Comparison of ENCODE assay signal across 9 mouse cellular contexts in genomic region chr7:121563526-121563925, GRCm38 (mm10).
DNase-seq lines count a peak whose midpoint lies in the region; TF ChIP-seq lines count a peak whose summit lies in the region.
"Had no signal": no experiment of that assay in that cellular context is flagged by ENCODE, and none has a peak within 500 bp of the region (broad histone marks: within the 10 kb centered on the region; RNA-seq: fewer than 3 reads in every experiment).

No protein-coding gene starts in this region.

- no peak overlapping the region for H3K27ac ChIP-seq in heart, embryonic 10.5 days
- H3K27ac ChIP-seq in cortical plate, adult 2 months (ENCODE audit: insufficient read depth, low read length) = no peak overlapping the region
- H3K27ac ChIP-seq: limb, embryonic 12.5 days had no signal

- 28% methylated on average over 5 of the region's 5 CpGs for WGBS in heart, embryonic 10.5 days
- 21% methylated on average over 5 of the region's 5 CpGs for WGBS in large intestine, adult 2 months

- no peaks in the 10 kb centered on the region for H3K4me1 ChIP-seq in heart, embryonic 10.5 days
- no peaks in the 10 kb centered on the region for H3K4me1 ChIP-seq in cortical plate, adult 2 months (ENCODE audit: control insufficient read depth, insufficient read depth, low read length)
- H3K4me1 ChIP-seq: limb, embryonic 12.5 days had no signal

- peak; percentile 39 to 53 for DNase-seq in heart, postnatal 10 days
- DNase-seq in heart, embryonic 10.5 days (ENCODE audit: low spot score) = no peak
- DNase-seq in urinary bladder, adult 18-20 months (ENCODE audit: low spot score in 2 of 2) = peak; percentile 3 to 4
- DNase-seq in urinary bladder, adult 2 months (ENCODE audit: low spot score) = no peak
- DNase-seq in large intestine, adult 2 months (ENCODE audit: low read depth, low spot score) = peak; percentile 11
- DNase-seq in right cerebral cortex, postnatal 14 days = peak; percentile 36
- DNase-seq in testis, postnatal 10 days (ENCODE audit: low spot score) = no peak

- TF ChIP-seq CTCF in cortical plate, adult 2 months (IDR thresholded peaks at IDR 0.05; ENCODE audit: extremely low read depth, insufficient read depth, low read length) = peak; percentile 77

- H3K36me3 ChIP-seq in heart, embryonic 10.5 days = no peaks in the 10 kb centered on the region
- H3K36me3 ChIP-seq: limb, embryonic 12.5 days had no signal

- no peaks in the 10 kb centered on the region for H3K9me3 ChIP-seq in heart, embryonic 10.5 days
- H3K9me3 ChIP-seq: limb, embryonic 12.5 days had no signal

- no peak overlapping the region for H3K4me3 ChIP-seq in heart, embryonic 10.5 days
- no peak overlapping the region for H3K4me3 ChIP-seq in cortical plate, adult 2 months (ENCODE audit: insufficient read depth, low read length)
- H3K4me3 ChIP-seq: limb, embryonic 12.5 days had no signal

- no peak for TF ChIP-seq POLR2A in cortical plate, adult 2 months (IDR thresholded peaks at IDR 0.05; ENCODE audit: extremely low read depth, insufficient read depth, low read length)

- no peaks in the 10 kb centered on the region for H3K27me3 ChIP-seq in heart, embryonic 10.5 days (ENCODE audit: insufficient read depth, poor library complexity, severe bottlenecking)
- H3K27me3 ChIP-seq: limb, embryonic 12.5 days had no signal

- intact Hi-C loops in heart, postnatal 10 days (cut with DNase I) = loop anchor here (2.0 to 5.0 kb wide), 4 partner anchors 79 to 403 kb away; partner anchors contain the start of gene Hs3st2

Comparison
In these comparisons a context has a peak if more than half of its experiments do, and no peak if none do; other contexts are left out.
1. DNase-seq: peak in heart, postnatal 10 days (2 of 2), urinary bladder, adult 18-20 months (2 of 2), large intestine, adult 2 months (single experiment) and right cerebral cortex, postnatal 14 days (single experiment); none in heart, embryonic 10.5 days (single experiment), urinary bladder, adult 2 months (single experiment) and testis, postnatal 10 days (single experiment).